Mouse (Mus musculus) ES-E14 (cell line): Measurements from ENCODE around the gene Pgpep1l.

Source experiments
- CHD2 ChIP-seq: IDR thresholded peaks from 2 replicates; pipeline ENCODE4 v1.6.1; 2014; ENCODE audit warnings: mild to moderate bottlenecking, low read depth, low read length, inconsistent platforms
- MAFK ChIP-seq: IDR thresholded peaks from 2 replicates; pipeline ENCODE4 v1.6.1; 2014; ENCODE audit warnings: mild to moderate bottlenecking, low read depth, low read length, inconsistent platforms; ENCODE audit not compliant: insufficient read depth

- TF ChIP-seq CHD2: no peak
- no peak for TF ChIP-seq MAFK
Observed at GRCm38 (mm10) chr7:68296487-68296886, 32.5 kb upstream of the Pgpep1l start.
